Mouse (Mus musculus) lung, embryonic 14.5 days (tissue): ENCODE data around the gene Zfp119b. TPM values are rescaled to one million over a fixed set of nuclear protein-coding genes. Genes with fewer than 3 reads are reported as not detected.

Experiments used
- ATAC-seq: fragments of 200-750 bp; cut with Nextera tagmentation; 2 replicates; pipeline ENCODE4 v1.8.0; 2017; ENCODE audit warnings: mild to moderate bottlenecking, moderate TSS enrichment, moderate library complexity; ENCODE audit not compliant: insufficient read depth
- DNase-seq: peaks from one replicate; pipeline ENCODE4 v3.0.0-alpha.2; 2015
- H3K27ac ChIP-seq: fragments of 300-500 bp; sonication (generic); 2 replicates; pipeline ENCODE4 v1.5.1; 2014; ENCODE audit warnings: low read depth, mild to moderate bottlenecking, moderate library complexity
- H3K27me3 ChIP-seq: fragments of 300-500 bp; sonication (generic); 2 replicates; pipeline ENCODE4 v1.6.1; 2014; ENCODE audit warnings: low read length, control low read depth; ENCODE audit not compliant: insufficient read depth
- H3K36me3 ChIP-seq: fragments of 300-500 bp; sonication (generic); 2 replicates; pipeline ENCODE4 v1.6.1; 2014; ENCODE audit warnings: control low read depth; ENCODE audit not compliant: insufficient read depth
- H3K4me1 ChIP-seq: fragments of 300-500 bp; sonication (generic); 2 replicates; pipeline ENCODE4 v1.6.1; 2014; ENCODE audit warnings: antibody characterized with exemption, control low read depth; ENCODE audit not compliant: insufficient read depth
- H3K4me2 ChIP-seq: fragments of 300-500 bp; sonication (generic); 2 replicates; pipeline ENCODE4 v1.6.1; 2014; ENCODE audit warnings: mild to moderate bottlenecking
- H3K4me3 ChIP-seq: fragments of 300-500 bp; sonication (generic); 2 replicates; pipeline ENCODE4 v1.5.1; 2014; ENCODE audit warnings: low read depth, low read length
- H3K9ac ChIP-seq: fragments of 300-500 bp; sonication (generic); 2 replicates; pipeline ENCODE4 v1.6.1; 2014
- H3K9me3 ChIP-seq: fragments of 300-500 bp; sonication (generic); 2 replicates; pipeline ENCODE4 v1.6.1; 2016; ENCODE audit warnings: low read depth, low read length, control low read depth
- CTCF ChIP-seq: IDR thresholded peaks from 2 replicates; pipeline ENCODE4 v1.5.1; 2016; ENCODE audit warnings: antibody characterized with exemption, low read depth
- WGBS: fragments of 180-500 bp; shearing (Covaris S2); extraction: QIAGEN DNeasy Blood & Tissue Kit; methylation state at CpG from one replicate; pipeline ENCODE4 v1.1.7; 2014; 5-methylcytosine and 5-hydroxymethylcytosine counted together
- polyA plus RNA-seq: library from polyadenylated mRNA; unstranded; fragments of >200 nt; fragmentation: Nextera tagmentation; extraction: Ambion mirVana; gene quantifications from 2 replicates; pipeline ENCODE4 v1.2.1, GENCODE M21; 2014

Zfp119b gene
- polyA plus RNA-seq, 1 experiment from 2014 or later = 5.4 TPM

DNA sequence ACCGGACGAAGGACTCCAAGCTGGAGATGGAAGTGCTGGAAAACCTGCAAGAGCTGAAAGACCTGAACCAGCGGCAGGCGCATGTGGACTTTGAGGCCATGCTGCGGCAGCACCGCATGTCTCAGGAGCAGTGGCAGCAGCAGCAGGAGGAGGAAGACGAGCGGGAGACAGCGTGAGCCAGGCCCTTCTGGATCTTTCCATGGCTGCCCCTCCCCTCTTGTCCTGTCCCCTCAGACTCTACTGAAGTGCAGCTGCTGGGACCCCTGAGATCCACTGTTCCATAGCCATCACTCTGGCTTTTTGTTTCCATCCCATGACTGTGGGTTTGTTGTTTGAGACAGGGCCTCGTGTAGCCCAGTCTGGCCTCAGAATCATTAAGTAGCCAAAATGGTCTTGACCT, 15.2 kb upstream of the Zfp119b start:
- 92% methylated on average over 10 of the region's 10 CpGs for WGBS
- no peaks in the 10 kb centered on the region for H3K4me1 ChIP-seq
- H3K36me3 ChIP-seq = peaks cover 57% of the 10 kb centered on the region; the same call in 1 of the 2 replicates
- no peaks in the 10 kb centered on the region for H3K9me3 ChIP-seq
- no peak overlapping the region for H3K4me3 ChIP-seq
- no peaks in the 10 kb centered on the region for H3K27me3 ChIP-seq
- no peak for DNase-seq
- no peak for TF ChIP-seq CTCF
- H3K9ac ChIP-seq = no peak overlapping the region
- H3K4me2 ChIP-seq = no peak overlapping the region
- no peak for ATAC-seq
- no peak overlapping the region for H3K27ac ChIP-seq

DNA sequence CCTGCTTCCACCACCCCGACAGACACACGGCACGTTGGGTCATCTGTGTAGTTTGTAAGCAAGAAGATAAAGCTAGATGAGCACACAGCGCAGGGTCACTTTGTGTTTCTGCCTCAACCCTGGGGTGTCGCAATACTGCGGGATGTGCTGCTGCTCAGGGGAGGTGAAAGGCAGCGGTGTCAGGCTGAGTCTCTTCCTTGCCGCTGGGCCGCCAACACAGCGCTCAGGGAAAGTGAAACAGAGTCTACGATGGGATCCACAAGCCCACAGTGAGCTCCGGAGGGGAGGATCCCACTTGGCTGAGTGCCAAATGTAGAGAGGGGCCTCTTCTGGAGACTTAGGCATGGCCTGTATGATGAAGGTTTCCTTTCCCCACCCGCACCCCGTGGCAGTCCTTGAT, 13.9 kb upstream of the Zfp119b start:
- WGBS = 55% methylated on average over 14 of the region's 14 CpGs
- Histone ChIP-seq H3K9me3 (no peaks in the 10 kb centered on the region), H3K27me3 (no peaks in the 10 kb centered on the region), H3K4me2 (no peak overlapping the region), H3K4me1 (no peaks in the 10 kb centered on the region), H3K36me3 (peaks cover 52% of the 10 kb centered on the region; the same call in 1 of the 2 replicates), H3K9ac (no peak overlapping the region; the same call in 1 of the 2 replicates), H3K4me3 (no peak overlapping the region), H3K27ac (no peak overlapping the region; the same call in 1 of the 2 replicates)
- DNase-seq (peak; percentile 56), ATAC-seq (no peak)
- no peak for TF ChIP-seq CTCF

DNA sequence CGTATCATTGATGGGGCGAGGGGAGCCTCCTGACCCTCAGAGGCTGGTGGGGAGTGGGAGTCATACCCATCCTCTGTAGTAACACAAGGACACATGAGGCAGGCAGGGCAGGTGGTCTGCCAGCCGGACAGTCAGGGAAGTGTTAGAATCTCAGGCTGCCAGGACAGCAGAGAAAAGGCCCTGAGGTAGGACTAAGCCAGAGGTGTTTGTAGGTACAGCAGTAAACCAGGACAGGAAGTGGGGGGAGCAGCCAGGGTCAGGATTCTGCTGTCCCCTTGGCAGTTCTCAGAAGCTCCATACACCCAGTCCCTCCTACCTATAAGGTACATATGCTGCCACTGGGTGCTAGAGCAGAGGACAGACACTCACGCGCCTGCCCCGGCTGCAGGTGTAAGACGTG, 12.3 kb upstream of the Zfp119b start:
- DNase-seq = no peak
- Histone ChIP-seq H3K9me3 (no peaks in the 10 kb centered on the region), H3K27me3 (no peaks in the 10 kb centered on the region), H3K4me3 (no peak overlapping the region), H3K9ac (no peak overlapping the region), H3K4me1 (no peaks in the 10 kb centered on the region), H3K4me2 (no peak overlapping the region), H3K36me3 (peaks cover 41% of the 10 kb centered on the region; the same call in 1 of the 2 replicates), H3K27ac (no peak overlapping the region)
- no peak for ATAC-seq
- 90% methylated on average over 7 of the region's 7 CpGs for whole genome bisulfite sequencing
- no peak for TF ChIP-seq CTCF

DNA sequence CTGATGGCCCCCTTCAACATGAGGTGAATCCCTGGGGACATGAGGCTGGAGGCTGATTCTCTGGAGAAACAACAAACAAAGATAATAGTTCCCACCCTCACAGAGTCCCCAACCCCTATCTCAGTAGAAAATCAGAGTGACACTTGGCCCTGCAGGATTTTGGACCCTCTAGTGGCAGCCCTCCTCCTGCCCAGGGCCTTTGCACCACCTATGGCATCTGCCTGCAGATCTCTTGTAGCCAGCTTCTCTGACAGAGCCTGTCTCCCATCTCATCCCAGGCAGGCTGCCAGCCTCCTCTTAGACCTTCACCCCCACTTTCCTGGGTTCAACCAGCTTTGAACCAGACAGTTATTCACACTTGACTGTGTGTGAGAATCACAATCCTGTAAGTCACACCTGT, 11.5 kb upstream of the Zfp119b start:
- Histone ChIP-seq H3K4me1 (no peaks in the 10 kb centered on the region), H3K9ac (no peak overlapping the region), H3K27ac (no peak overlapping the region), H3K36me3 (peaks cover 35% of the 10 kb centered on the region; the same call in 1 of the 2 replicates), H3K9me3 (no peaks in the 10 kb centered on the region), H3K27me3 (no peaks in the 10 kb centered on the region), H3K4me2 (no peak overlapping the region), H3K4me3 (no peak overlapping the region)
- ATAC-seq (no peak), DNase-seq (no peak)
- no peak for TF ChIP-seq CTCF

DNA sequence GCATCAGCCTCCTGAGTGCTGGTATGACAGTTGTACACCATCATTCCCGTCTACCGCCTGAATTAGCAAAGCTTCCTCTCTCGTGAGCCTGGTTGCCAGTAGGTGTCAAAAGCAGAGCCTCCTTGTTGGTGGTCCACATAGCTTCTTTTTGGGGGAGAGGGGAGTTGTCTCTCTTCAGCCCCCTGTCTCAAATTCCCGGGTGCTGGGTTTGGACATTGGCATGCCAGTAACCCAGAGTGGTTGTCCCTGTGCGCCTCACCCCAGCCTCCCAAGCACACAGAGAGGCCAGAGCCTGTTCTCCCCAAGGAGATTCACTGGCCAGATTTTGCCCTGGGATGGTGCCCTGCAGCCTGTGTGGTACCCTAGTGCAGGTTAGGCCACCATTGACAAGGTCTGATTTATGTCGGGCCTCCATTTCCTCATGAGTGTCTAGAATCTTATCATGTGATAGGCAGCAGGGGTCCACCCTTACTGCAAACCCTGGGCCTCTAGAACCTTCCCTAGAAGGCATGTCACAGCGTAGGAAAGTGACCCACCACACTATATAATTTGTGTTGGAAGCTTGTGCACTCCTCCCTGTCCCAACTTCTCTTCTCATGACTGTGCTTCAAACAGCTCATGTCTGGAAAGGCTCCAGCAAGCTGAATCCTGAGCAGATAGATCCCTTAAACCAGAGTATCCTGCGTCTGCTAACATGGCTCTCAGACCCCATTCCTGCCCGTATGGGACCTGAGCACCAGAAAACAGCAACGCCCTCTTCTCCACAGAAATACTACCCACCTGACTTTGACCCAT, 10.8 kb upstream of the Zfp119b start:
- no peaks in the 10 kb centered on the region for H3K9me3 ChIP-seq
- DNase-seq = no peak
- TF ChIP-seq CTCF = no peak
- no peaks in the 10 kb centered on the region for H3K4me1 ChIP-seq
- ATAC-seq = no peak
- H3K27me3 ChIP-seq = no peaks in the 10 kb centered on the region
- H3K4me3 ChIP-seq = peak overlapping the region; percentile 53
- H3K36me3 ChIP-seq = peaks cover 34% of the 10 kb centered on the region; the same call in 1 of the 2 replicates
- H3K4me2 ChIP-seq = peak overlapping the region; percentile 85
- H3K27ac ChIP-seq = peak overlapping the region; percentile 97
- peak overlapping the region; percentile 37 for H3K9ac ChIP-seq
- WGBS = 71% methylated on average over 10 of the region's 10 CpGs

DNA sequence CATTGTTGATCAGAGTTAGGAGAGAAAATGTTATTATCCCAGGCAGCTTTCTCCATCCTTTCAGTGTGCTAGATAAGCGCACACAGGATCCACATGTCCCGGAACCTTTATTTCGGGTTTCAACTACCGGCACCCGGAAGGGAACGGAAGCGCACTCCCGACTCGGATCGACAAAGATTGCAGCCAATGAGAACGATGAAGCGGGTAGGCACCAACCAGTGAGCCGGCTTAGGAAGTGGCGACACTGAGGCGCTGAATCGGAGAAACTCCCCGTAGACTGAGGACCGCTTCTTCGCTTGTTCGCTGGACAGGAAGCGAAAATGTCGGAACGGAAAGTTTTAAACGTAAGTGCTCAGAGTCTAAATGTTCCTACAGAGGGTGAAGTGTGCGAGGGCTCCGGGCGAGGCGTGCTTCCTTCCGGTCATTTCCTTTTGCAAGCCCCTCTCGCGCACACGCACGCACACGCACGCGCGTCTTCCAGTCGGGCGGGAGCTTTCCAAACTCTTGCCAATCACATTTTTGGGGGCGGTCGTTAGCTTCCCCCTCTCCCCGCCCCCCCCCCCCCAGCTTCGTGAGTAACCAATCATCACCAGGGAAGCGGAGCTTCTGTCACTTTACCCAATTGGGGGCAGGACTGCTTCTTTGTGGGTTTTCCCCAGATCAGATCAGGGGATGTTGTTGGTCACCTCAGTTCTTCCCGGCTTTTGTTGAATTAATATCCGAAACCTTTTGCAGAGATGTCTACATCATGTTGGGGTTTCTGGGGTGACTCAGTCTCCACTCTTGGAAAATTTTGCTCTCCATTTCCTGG, 9.8 kb upstream of the Zfp119b start, which contains the start of gene Yju2:
Yju2 (plus strand) TSS at position 182 of the 811 bp plus-strand sequence.
- Histone ChIP-seq H3K9ac (peak within 1 kb of the TSS; percentile 58), H3K4me2 (peak within 1 kb of the TSS; percentile 85), H3K27ac (peak within 1 kb of the TSS; percentile 97), H3K4me1 (no peaks in the 10 kb centered on the region), H3K27me3 (no peaks in the 10 kb centered on the region), H3K9me3 (no peaks in the 10 kb centered on the region), H3K4me3 (peak within 1 kb of the TSS; percentile 53), H3K36me3 (peaks cover 24% of the 10 kb centered on the region; the same call in 1 of the 2 replicates)
- peak; percentile 93 for ATAC-seq
- WGBS = under 1% methylated on average over 45 of the region's 46 CpGs
- TF ChIP-seq CTCF = no peak
- DNase-seq = peak; percentile 98

DNA sequence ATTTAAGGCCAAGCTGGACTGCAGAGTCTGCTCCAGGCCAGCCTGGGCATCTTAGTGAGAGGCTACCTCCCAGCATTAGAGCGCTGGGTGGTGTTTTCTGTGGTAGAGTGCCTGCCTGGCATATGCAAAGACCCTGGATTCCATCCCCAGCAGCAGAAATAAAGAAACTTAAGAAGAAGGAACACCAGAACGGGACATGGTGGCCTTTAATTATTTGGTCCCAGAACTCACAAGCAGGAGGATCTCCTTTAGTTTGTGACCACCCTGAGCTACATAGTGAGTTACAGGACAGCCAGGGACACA, 9.2 kb upstream of the Zfp119b start:
- H3K4me1 ChIP-seq = no peaks in the 10 kb centered on the region
- no peak for DNase-seq
- peak overlapping the region; percentile 58 for H3K9ac ChIP-seq
- H3K9me3 ChIP-seq = no peaks in the 10 kb centered on the region
- H3K27me3 ChIP-seq = no peaks in the 10 kb centered on the region
- 0 out of 2 replicates have a peak overlapping the region, but pooled peaks have one; percentile 97 for H3K27ac ChIP-seq
- ATAC-seq = no peak
- H3K4me3 ChIP-seq = peak overlapping the region; percentile 53
- H3K36me3 ChIP-seq = peaks cover 18% of the 10 kb centered on the region; the same call in 1 of the 2 replicates
- H3K4me2 ChIP-seq = peak overlapping the region; percentile 85
- TF ChIP-seq CTCF = no peak
- 31% methylated on average over 2 of the region's 2 CpGs for WGBS
